In the genomic region with DNA sequence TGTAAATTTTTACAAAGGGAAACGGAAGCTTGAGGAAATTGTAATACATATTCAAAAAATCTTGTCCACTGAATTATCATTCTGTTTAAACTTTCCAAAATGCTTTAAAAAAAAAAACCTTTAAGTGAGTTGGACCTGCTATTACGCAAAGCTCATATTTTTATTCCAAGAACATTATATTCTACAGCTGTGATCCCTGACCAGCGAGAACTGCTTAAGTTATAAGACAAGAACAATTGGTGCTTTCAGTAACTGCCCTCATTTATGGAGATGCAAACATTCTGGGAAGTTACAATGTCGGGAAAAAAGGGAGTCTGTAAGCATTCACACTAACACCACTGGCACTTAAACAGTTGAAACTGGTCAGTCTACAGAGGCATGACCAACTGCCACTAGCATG, we compare ENCODE assay signal across 28 mouse cellular contexts. TPM values are rescaled to one million over a fixed set of nuclear protein-coding genes. Genes with fewer than 3 reads are reported as not detected.
"Had no signal": no experiment of that assay in that cellular context is flagged by ENCODE, and none has a peak within 500 bp of the region (broad histone marks: within the 10 kb centered on the region; RNA-seq: fewer than 3 reads in every experiment).

No protein-coding gene starts in this region.

- H3K4me3 ChIP-seq: embryonic facial prominence, embryonic 10.5 days; embryonic facial prominence, embryonic 12.5 days; embryonic facial prominence, embryonic 13.5 days; embryonic facial prominence, embryonic 15.5 days; erythroblast, embryonic 14.5 days; forebrain, embryonic 10.5 days; forebrain, embryonic 12.5 days; forebrain, embryonic 13.5 days; forebrain, embryonic 15.5 days; gastrocnemius, adult 2 months; heart, adult 2 months had no signal

- H3K9me3 ChIP-seq: embryonic facial prominence, embryonic 10.5 days; embryonic facial prominence, embryonic 12.5 days; embryonic facial prominence, embryonic 13.5 days; embryonic facial prominence, embryonic 15.5 days; forebrain, embryonic 10.5 days; forebrain, embryonic 12.5 days; forebrain, embryonic 13.5 days; forebrain, embryonic 15.5 days had no signal

- DNase-seq: cerebellum, adult 9-11 months; cerebellum, postnatal 10 days; cerebellum, postnatal 14 days; cerebellum, postnatal 25 days; cerebellum, postnatal 36 days; embryo, embryonic 11 days; forebrain, postnatal 0 days; gastrocnemius, adult 2 months; gastrocnemius, postnatal 10 days; gastrocnemius, postnatal 14 days; gastrocnemius, postnatal 25 days; gastrocnemius, postnatal 36 days; heart, adult 11 months; heart, adult 2 months had no signal

- ATAC-seq: forebrain, embryonic 13.5 days; forebrain, embryonic 14.5 days; forebrain, embryonic 15.5 days; forebrain, embryonic 16.5 days; forebrain, postnatal 0 days had no signal

- H3K27ac ChIP-seq: embryonic facial prominence, embryonic 10.5 days; embryonic facial prominence, embryonic 12.5 days; embryonic facial prominence, embryonic 13.5 days; embryonic facial prominence, embryonic 15.5 days; forebrain, embryonic 10.5 days; forebrain, embryonic 12.5 days; forebrain, embryonic 13.5 days; forebrain, embryonic 15.5 days; gastrocnemius, adult 2 months; heart, adult 2 months had no signal

- H3K36me3 ChIP-seq: embryonic facial prominence, embryonic 10.5 days; embryonic facial prominence, embryonic 12.5 days; embryonic facial prominence, embryonic 13.5 days; embryonic facial prominence, embryonic 15.5 days; forebrain, embryonic 10.5 days; forebrain, embryonic 12.5 days; forebrain, embryonic 15.5 days had no signal

- H3K4me2 ChIP-seq: embryonic facial prominence, embryonic 12.5 days; embryonic facial prominence, embryonic 13.5 days; embryonic facial prominence, embryonic 15.5 days; forebrain, embryonic 12.5 days; forebrain, embryonic 13.5 days; forebrain, embryonic 15.5 days had no signal

- H3K9ac ChIP-seq: embryonic facial prominence, embryonic 12.5 days; embryonic facial prominence, embryonic 13.5 days; embryonic facial prominence, embryonic 15.5 days; forebrain, embryonic 12.5 days; forebrain, embryonic 13.5 days; forebrain, embryonic 15.5 days; forebrain, postnatal 0 days had no signal

- H3K27me3 ChIP-seq: embryonic facial prominence, embryonic 13.5 days; embryonic facial prominence, embryonic 15.5 days; forebrain, embryonic 12.5 days; forebrain, embryonic 13.5 days; forebrain, embryonic 15.5 days had no signal

RNA-seq across cellular contexts. Expression of a gene that starts 31.9 kb away (rescaled TPM):
- polyA plus RNA-seq: cortical plate, adult 2 months; erythroblast, embryonic 14.5 days; frontal cortex, adult 2 months; gonadal fat pad, adult 2 months; heart, adult 2 months had no signal
